Mouse (Mus musculus) stomach, postnatal 0 days (tissue): Measurements from ENCODE around the gene Ccdc47. TPM values are rescaled to one million over a fixed set of nuclear protein-coding genes. Genes with fewer than 3 reads are reported as not detected.
A peak's percentile ranks its signal among the peaks of the same experiment; 100 is the strongest.

Experiments
- ATAC-seq: fragments of 200-750 bp; cut with Nextera tagmentation; 2 replicates; pipeline ENCODE4 v1.8.0; 2017; ENCODE audit not compliant: low FRiP score, low TSS enrichment
- DNase-seq: peaks from one replicate; pipeline ENCODE4 v3.0.0-alpha.2; 2016; ENCODE audit warnings: low spot score
- H3K27ac ChIP-seq: fragments of 300-500 bp; sonication (generic); replicated peaks from 2 replicates; pipeline ENCODE4 v1.5.1; 2014; ENCODE audit warnings: mild to moderate bottlenecking, control low read depth
- H3K27me3 ChIP-seq: fragments of 300-500 bp; sonication (generic); 2 replicates; pipeline ENCODE4 v1.6.1; 2014; ENCODE audit warnings: low read length; ENCODE audit not compliant: control insufficient read depth, insufficient read depth
- H3K36me3 ChIP-seq: fragments of 300-500 bp; sonication (generic); 2 replicates; pipeline ENCODE4 v1.6.1; 2014; ENCODE audit warnings: low read length, mixed read lengths; ENCODE audit not compliant: control insufficient read depth, insufficient read depth
- H3K4me1 ChIP-seq: fragments of 300-500 bp; sonication (generic); replicated peaks from 2 replicates; pipeline ENCODE4 v1.6.1; 2014; ENCODE audit warnings: antibody characterized with exemption; ENCODE audit not compliant: control insufficient read depth, insufficient read depth
- H3K4me2 ChIP-seq: fragments of 300-500 bp; sonication (generic); replicated peaks from 2 replicates; pipeline ENCODE4 v1.6.1; 2014; ENCODE audit warnings: low read depth, mild to moderate bottlenecking, control low read depth, moderate library complexity
- H3K4me3 ChIP-seq: fragments of 300-500 bp; sonication (generic); 2 replicates; pipeline ENCODE4 v1.5.1; 2014; ENCODE audit warnings: low read depth, low read length, control low read depth
- H3K9ac ChIP-seq: fragments of 300-500 bp; sonication (generic); 2 replicates; pipeline ENCODE4 v1.6.1; 2014; ENCODE audit warnings: mild to moderate bottlenecking, low read length, control low read depth, mixed read lengths
- H3K9me3 ChIP-seq: fragments of 300-500 bp; sonication (generic); 2 replicates; pipeline ENCODE4 v1.6.1; 2016; ENCODE audit warnings: low read length; ENCODE audit not compliant: control insufficient read depth
- CTCF ChIP-seq: IDR thresholded peaks from 2 replicates; pipeline ENCODE4 v1.5.1; 2016; ENCODE audit warnings: antibody characterized with exemption, low read depth, mild to moderate bottlenecking, moderate library complexity
- EP300 ChIP-seq: optimal IDR thresholded peaks from 2 replicates; pipeline ENCODE3; 2016; ENCODE audit warnings: antibody characterized with exemption
- WGBS: fragments of 180-500 bp; shearing (Covaris S2); extraction: QIAGEN DNeasy Blood & Tissue Kit; methylation state at CpG from one replicate; pipeline ENCODE4 v1.1.7; 2014; 5-methylcytosine and 5-hydroxymethylcytosine counted together
- polyA plus RNA-seq: library from polyadenylated mRNA; unstranded; fragments of >200 nt; fragmentation: Nextera tagmentation; extraction: Ambion mirVana; gene quantifications from 2 replicates; pipeline ENCODE4 v1.2.1, GENCODE M21; 2015

Gene Ccdc47
- polyA plus RNA-seq, 1 experiment from 2014 or later, result 51.4 TPM

DNA sequence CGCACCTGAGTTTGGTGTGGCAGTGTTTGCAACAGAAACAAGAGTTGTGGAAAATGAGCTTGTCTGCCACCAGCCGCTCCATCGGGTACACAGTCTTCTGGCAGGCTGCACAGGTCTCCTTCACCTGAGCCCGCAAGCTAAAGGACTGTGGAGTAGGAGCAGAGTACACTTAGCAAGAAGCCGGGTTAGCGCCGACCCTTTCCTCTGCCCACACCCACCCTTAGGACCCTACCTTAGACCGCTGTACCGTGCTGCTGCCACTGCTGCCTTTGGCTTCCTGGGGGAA is 57.3 kb downstream of the Ccdc47 start:
- peak overlapping the region; percentile 92 for H3K4me2 ChIP-seq
- 40% methylated on average over 8 of the region's 9 CpGs for WGBS
- DNase-seq (no peak), ATAC-seq (peak; percentile 27)
- peaks cover 11% of the 10 kb centered on the region for H3K36me3 ChIP-seq
- no peaks in the 10 kb centered on the region for H3K27me3 ChIP-seq
- H3K27ac ChIP-seq, result peak overlapping the region; percentile 88
- peak overlapping the region; percentile 83 for H3K9ac ChIP-seq
- H3K4me3 ChIP-seq, result peak overlapping the region; percentile 69
- no peaks in the 10 kb centered on the region for H3K9me3 ChIP-seq
- no peak for TF ChIP-seq EP300
- TF ChIP-seq CTCF, result no peak
- 0 out of 2 replicates have a peak, but pooled peaks cover 2% of the 10 kb centered on the region for H3K4me1 ChIP-seq

GRCm38 (mm10) chr11:106158081-106158929 is 57.8 kb downstream of the Ccdc47 start:
- H3K36me3 ChIP-seq, result peaks cover 13% of the 10 kb centered on the region
- no peak overlapping the region for H3K9ac ChIP-seq
- DNase-seq (no peak), ATAC-seq (no peak)
- H3K27ac ChIP-seq, result peak overlapping the region; percentile 88; the same call in 1 of the 2 replicates
- H3K27me3 ChIP-seq, result no peaks in the 10 kb centered on the region
- H3K4me2 ChIP-seq, result peak overlapping the region; percentile 92
- 60% methylated on average over 14 of the region's 14 CpGs for WGBS
- no peaks in the 10 kb centered on the region for H3K9me3 ChIP-seq
- H3K4me1 ChIP-seq, result 0 out of 2 replicates have a peak, but pooled peaks cover 2% of the 10 kb centered on the region
- peak; percentile 79 for TF ChIP-seq CTCF
- TF ChIP-seq EP300, result no peak
- peak overlapping the region; percentile 69; the same call in 1 of the 2 replicates for H3K4me3 ChIP-seq

DNA sequence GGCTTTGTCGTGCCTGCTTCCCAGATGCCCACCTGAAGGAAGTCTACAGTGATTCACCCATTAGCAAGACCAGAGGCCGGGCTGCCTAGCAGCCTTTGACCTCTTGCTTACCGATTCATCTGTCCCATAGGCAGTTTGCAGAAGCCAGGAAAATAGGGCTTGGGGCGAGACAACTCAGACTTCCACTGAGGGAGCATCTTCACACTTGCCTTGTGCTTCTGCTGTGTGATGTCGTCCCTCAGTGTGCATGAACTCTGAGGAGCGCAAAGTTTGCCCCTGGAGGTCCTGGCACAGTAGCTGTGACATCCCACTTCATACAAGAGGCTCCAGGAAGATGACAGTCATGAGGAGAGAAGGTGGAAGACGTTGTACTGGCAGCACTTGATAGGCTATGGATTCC is 59.0 kb downstream of the Ccdc47 start:
- 77% methylated on average over 7 of the region's 7 CpGs for WGBS
- H3K4me1 ChIP-seq, result 0 out of 2 replicates have a peak, but pooled peaks cover 2% of the 10 kb centered on the region
- no peak overlapping the region for H3K4me2 ChIP-seq
- peaks cover 13% of the 10 kb centered on the region for H3K36me3 ChIP-seq
- no peak for DNase-seq
- no peaks in the 10 kb centered on the region for H3K9me3 ChIP-seq
- ATAC-seq, result no peak
- no peak overlapping the region for H3K4me3 ChIP-seq
- no peak overlapping the region for H3K9ac ChIP-seq
- no peaks in the 10 kb centered on the region for H3K27me3 ChIP-seq
- H3K27ac ChIP-seq, result no peak overlapping the region
- TF ChIP-seq CTCF (no peak), EP300 (no peak)

- no peak overlapping the region for H3K9ac ChIP-seq
- no peak overlapping the region for H3K27ac ChIP-seq
- peaks cover 15% of the 10 kb centered on the region for H3K36me3 ChIP-seq
- DNase-seq, result no peak
- no peak overlapping the region for H3K4me2 ChIP-seq
- H3K9me3 ChIP-seq, result no peaks in the 10 kb centered on the region
- H3K4me3 ChIP-seq, result no peak overlapping the region
- 0 out of 2 replicates have a peak, but pooled peaks cover 2% of the 10 kb centered on the region for H3K4me1 ChIP-seq
- ATAC-seq, result no peak
- 80% methylated on average over 1 of the region's 1 CpGs for WGBS
- no peak for TF ChIP-seq EP300
- TF ChIP-seq CTCF, result no peak
- no peaks in the 10 kb centered on the region for H3K27me3 ChIP-seq
These were observed 59.9 kb downstream of the Ccdc47 start for GRCm38 (mm10) chr11:106156257-106156656.

DNA sequence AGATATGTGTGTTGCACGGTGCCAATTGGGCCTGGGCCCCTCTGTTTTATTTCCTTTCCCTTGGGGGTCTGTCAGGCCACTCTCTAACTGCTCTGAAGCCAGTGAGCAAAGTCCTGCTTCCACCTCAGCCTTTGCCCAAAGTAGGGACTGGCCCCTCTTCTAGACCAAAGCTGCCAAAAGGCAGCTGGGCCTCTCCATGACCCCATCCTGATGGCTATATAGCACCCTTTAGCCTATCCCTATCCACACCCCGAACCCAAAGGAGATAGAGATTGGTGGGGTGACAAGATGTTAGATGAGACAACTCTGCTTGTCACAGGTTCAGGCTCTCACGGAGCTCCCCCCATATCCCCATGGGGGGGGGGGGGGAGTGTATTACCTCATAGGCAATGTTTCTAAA is 60.4 kb downstream of the Ccdc47 start:
- no peaks in the 10 kb centered on the region for H3K9me3 ChIP-seq
- 0 out of 2 replicates have a peak, but pooled peaks cover 2% of the 10 kb centered on the region for H3K4me1 ChIP-seq
- H3K36me3 ChIP-seq, result peaks cover 18% of the 10 kb centered on the region
- no peak overlapping the region for H3K4me3 ChIP-seq
- 53% methylated on average over 3 of the region's 3 CpGs for WGBS
- no peaks in the 10 kb centered on the region for H3K27me3 ChIP-seq
- no peak for ATAC-seq
- no peak overlapping the region for H3K4me2 ChIP-seq
- TF ChIP-seq EP300 (no peak), CTCF (no peak)
- no peak overlapping the region for H3K9ac ChIP-seq
- no peak overlapping the region for H3K27ac ChIP-seq
- no peak for DNase-seq

DNA sequence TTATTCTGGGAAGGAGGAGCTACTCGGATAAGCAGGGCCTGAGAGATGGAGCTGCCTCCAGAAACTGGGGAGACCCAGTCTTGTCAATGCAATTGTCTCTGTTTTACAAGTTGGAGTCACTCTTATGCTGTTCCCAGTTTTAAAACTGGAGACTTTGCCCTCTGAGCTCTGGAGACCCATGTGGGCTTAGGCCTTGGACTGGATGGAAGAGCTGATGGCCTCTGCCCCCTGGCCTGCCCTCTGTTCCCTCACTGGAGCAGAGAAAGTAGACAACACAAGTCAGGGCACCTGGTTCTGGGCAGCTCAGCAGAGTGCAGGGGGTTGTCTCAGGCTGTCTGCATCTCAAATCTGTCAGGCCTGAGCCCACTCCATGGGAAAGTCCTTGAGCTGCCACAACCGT is 61.4 kb downstream of the Ccdc47 start:
- TF ChIP-seq EP300, result no peak
- no peak for TF ChIP-seq CTCF
- no peak overlapping the region for H3K27ac ChIP-seq
- H3K36me3 ChIP-seq, result peaks cover 21% of the 10 kb centered on the region
- ATAC-seq, result no peak
- no peak overlapping the region for H3K4me2 ChIP-seq
- H3K27me3 ChIP-seq, result no peaks in the 10 kb centered on the region
- no peaks in the 10 kb centered on the region for H3K9me3 ChIP-seq
- DNase-seq, result no peak
- 60% methylated on average over 2 of the region's 2 CpGs for WGBS
- H3K4me3 ChIP-seq, result no peak overlapping the region
- H3K4me1 ChIP-seq, result 0 out of 2 replicates have a peak, but pooled peaks cover 2% of the 10 kb centered on the region
- no peak overlapping the region for H3K9ac ChIP-seq
